In genomic region chr19:22066302-22066701, GRCm38 (mm10) we compare ENCODE assay signal across 16 mouse cellular contexts.
"Had no signal": no experiment of that assay in that cellular context is flagged by ENCODE, and none has a peak within 500 bp of the region (broad histone marks: within the 10 kb centered on the region; RNA-seq: fewer than 3 reads in every experiment).

No protein-coding gene starts in this region.

- H3K9ac ChIP-seq: neural tube, embryonic 13.5 days; neural tube, embryonic 15.5 days; stomach, embryonic 15.5 days had no signal

- H3K9me3 ChIP-seq: neural tube, embryonic 13.5 days; neural tube, embryonic 15.5 days; stomach, embryonic 15.5 days had no signal

- H3K4me1 ChIP-seq: neural tube, embryonic 13.5 days; neural tube, embryonic 15.5 days; stomach, embryonic 15.5 days had no signal

- H3K4me2 ChIP-seq: neural tube, embryonic 13.5 days; neural tube, embryonic 15.5 days; stomach, embryonic 15.5 days had no signal

- H3K4me3 ChIP-seq: neural tube, embryonic 13.5 days; neural tube, embryonic 15.5 days; stomach, embryonic 15.5 days had no signal

- DNase-seq: retina, postnatal 1 day; right cerebral cortex, adult 18-20 months; right cerebral cortex, postnatal 14 days; right cerebral cortex, postnatal 25 days; right cerebral cortex, postnatal 4 days; spleen, adult 18-20 months; thymus, adult 18-20 months; thymus, adult 2 months; thymus, postnatal 14 days; thymus, postnatal 25 days; thymus, postnatal 36 days; thymus, postnatal 4 days had no signal

- H3K27ac ChIP-seq: neural tube, embryonic 13.5 days; neural tube, embryonic 15.5 days; stomach, embryonic 15.5 days; stomach, postnatal 0 days had no signal

- H3K36me3 ChIP-seq: neural tube, embryonic 13.5 days; neural tube, embryonic 15.5 days; stomach, embryonic 15.5 days had no signal

- H3K27me3 ChIP-seq: neural tube, embryonic 13.5 days; neural tube, embryonic 15.5 days; stomach, embryonic 15.5 days had no signal
